In the genomic region with DNA sequence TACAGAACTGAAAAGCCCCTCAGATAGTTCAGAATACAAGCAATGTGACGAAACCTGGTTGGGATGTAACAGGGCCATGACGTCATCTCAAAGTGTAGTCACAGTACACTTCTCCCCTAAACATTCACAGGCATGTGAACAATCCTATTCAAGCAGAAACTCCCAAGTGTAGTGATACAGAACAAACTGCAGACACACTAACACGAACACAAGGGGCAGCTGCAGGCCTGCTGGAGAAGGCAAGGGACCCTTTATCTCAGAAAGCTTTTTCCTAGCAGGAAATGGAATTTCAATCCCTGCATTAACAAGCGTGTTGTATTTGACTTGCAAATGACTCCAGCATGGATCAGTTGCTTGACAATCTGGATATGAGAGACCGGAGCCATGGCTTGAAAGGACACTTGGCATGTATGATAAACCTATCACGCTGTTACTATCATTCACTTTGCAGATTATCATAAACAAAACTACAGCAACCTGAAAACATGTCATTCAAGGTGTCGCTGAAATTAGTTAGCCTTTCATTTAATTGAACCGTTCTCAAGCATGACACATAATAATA, we compare ENCODE assay signal across 19 mouse cellular contexts. TPM values are rescaled to one million over a fixed set of nuclear protein-coding genes. Genes with fewer than 3 reads are reported as not detected.
A peak's percentile ranks its signal among the peaks of the same experiment; 100 is the strongest.
DNase-seq lines count a peak whose midpoint lies in the region; ATAC-seq and TF ChIP-seq lines count a peak whose summit lies in the region.
"Had no signal": no experiment of that assay in that cellular context is flagged by ENCODE, and none has a peak within 500 bp of the region (broad histone marks: within the 10 kb centered on the region; RNA-seq: fewer than 3 reads in every experiment).

No protein-coding gene starts in this region.

- peak; percentile 55; the same call in 1 of the 2 replicates for ATAC-seq in heart, embryonic 12.5 days (ENCODE audit: insufficient number of reproducible peaks, low FRiP score)
- peak; percentile 52; the same call in 1 of the 2 replicates for ATAC-seq in kidney, embryonic 16.5 days (ENCODE audit: low FRiP score, low TSS enrichment)
- no peak for ATAC-seq in kidney, embryonic 14.5 days (ENCODE audit: low FRiP score, low TSS enrichment)
- ATAC-seq in forebrain, embryonic 14.5 days: peak; percentile 46
- ATAC-seq in midbrain, embryonic 14.5 days (ENCODE audit: low FRiP score, low TSS enrichment): peak; percentile 55; the same call in 1 of the 2 replicates

- no peak overlapping the region for H3K9ac ChIP-seq in heart, embryonic 12.5 days
- no peak overlapping the region for H3K9ac ChIP-seq in kidney, embryonic 16.5 days (replicated peaks; ENCODE audit: low read length)
- H3K9ac ChIP-seq in kidney, embryonic 14.5 days (ENCODE audit: low read depth, low read length): no peak overlapping the region
- no peak overlapping the region for H3K9ac ChIP-seq in forebrain, embryonic 14.5 days (ENCODE audit: low read length)
- H3K9ac ChIP-seq in midbrain, embryonic 14.5 days (replicated peaks; ENCODE audit: low read length): no peak overlapping the region
- H3K9ac ChIP-seq: limb, embryonic 12.5 days; liver, embryonic 14.5 days had no signal

- H3K27ac ChIP-seq in heart, embryonic 12.5 days (ENCODE audit: poor library complexity, severe bottlenecking): no peak overlapping the region; the same call in 1 of the 2 replicates
- H3K27ac ChIP-seq in kidney, embryonic 16.5 days (ENCODE audit: low read length): peak overlapping the region; percentile 16
- no peak overlapping the region for H3K27ac ChIP-seq in kidney, embryonic 14.5 days (ENCODE audit: low read depth, low read length)
- no peak overlapping the region for H3K27ac ChIP-seq in forebrain, embryonic 14.5 days (ENCODE audit: low read depth, low read length)
- peak overlapping the region; percentile 43; the same call in 1 of the 2 replicates for H3K27ac ChIP-seq in midbrain, embryonic 14.5 days (replicated peaks; ENCODE audit: low read depth, low read length)
- H3K27ac ChIP-seq in cerebellum, adult 2 months (ENCODE audit: insufficient read depth, low read length): no peak overlapping the region
- H3K27ac ChIP-seq: layer of hippocampus, adult 2 months; limb, embryonic 12.5 days; liver, embryonic 14.5 days had no signal

- 53% methylated on average over 8 of the region's 8 CpGs for WGBS in heart, embryonic 12.5 days
- WGBS in kidney, embryonic 16.5 days: 69% methylated on average over 8 of the region's 8 CpGs
- WGBS in kidney, embryonic 14.5 days: 72% methylated on average over 8 of the region's 8 CpGs
- 42% methylated on average over 8 of the region's 8 CpGs for WGBS in forebrain, embryonic 14.5 days
- WGBS in midbrain, embryonic 14.5 days: 25% methylated on average over 8 of the region's 8 CpGs
- WGBS in cerebellum, adult 2 months: 47% methylated on average over 8 of the region's 8 CpGs

- H3K27me3 ChIP-seq in heart, embryonic 12.5 days (replicated peaks): no peaks in the 10 kb centered on the region
- no peaks in the 10 kb centered on the region for H3K27me3 ChIP-seq in kidney, embryonic 16.5 days (ENCODE audit: insufficient read depth, low read length)
- no peaks in the 10 kb centered on the region for H3K27me3 ChIP-seq in kidney, embryonic 14.5 days (ENCODE audit: control insufficient read depth, insufficient read depth, low read length)
- H3K27me3 ChIP-seq in forebrain, embryonic 14.5 days (replicated peaks; ENCODE audit: control insufficient read depth, insufficient read depth, low read length): no peaks in the 10 kb centered on the region
- H3K27me3 ChIP-seq in midbrain, embryonic 14.5 days (ENCODE audit: control insufficient read depth, insufficient read depth, low read length): no peaks in the 10 kb centered on the region
- H3K27me3 ChIP-seq in cerebellum, adult 2 months (ENCODE audit: control insufficient read depth, insufficient read depth, low read length): no peaks in the 10 kb centered on the region
- H3K27me3 ChIP-seq: CH12.LX; limb, embryonic 12.5 days had no signal

- intact Hi-C loops in heart, postnatal 14 days (cut with DNase I): no loop called here

- TF ChIP-seq POLR2A in cerebellum, adult 2 months (IDR thresholded peaks at IDR 0.05; ENCODE audit: borderline replicate concordance, insufficient read depth, low read length): no peak

- peaks cover 4% of the 10 kb centered on the region; the same call in 1 of the 2 replicates for H3K4me1 ChIP-seq in heart, embryonic 12.5 days (replicated peaks)
- peaks cover 33% of the 10 kb centered on the region for H3K4me1 ChIP-seq in kidney, embryonic 16.5 days (ENCODE audit: insufficient read depth, low read length)
- H3K4me1 ChIP-seq in kidney, embryonic 14.5 days (ENCODE audit: control insufficient read depth, insufficient read depth, low read length): peaks cover 8% of the 10 kb centered on the region; the same call in 1 of the 2 replicates
- H3K4me1 ChIP-seq in forebrain, embryonic 14.5 days (ENCODE audit: control insufficient read depth, insufficient read depth, low read length): peaks cover 31% of the 10 kb centered on the region
- peaks cover 26% of the 10 kb centered on the region for H3K4me1 ChIP-seq in midbrain, embryonic 14.5 days (ENCODE audit: control insufficient read depth, insufficient read depth, low read length)
- H3K4me1 ChIP-seq in cerebellum, adult 2 months (ENCODE audit: control insufficient read depth, insufficient read depth, low read length): no peaks in the 10 kb centered on the region
- H3K4me1 ChIP-seq: limb, embryonic 12.5 days had no signal

- TF ChIP-seq CTCF in cerebellum, adult 2 months (IDR thresholded peaks at IDR 0.05; ENCODE audit: borderline replicate concordance, insufficient read depth, low read depth, low read length): no peak

- H3K9me3 ChIP-seq in heart, embryonic 12.5 days (replicated peaks): no peaks in the 10 kb centered on the region
- no peaks in the 10 kb centered on the region for H3K9me3 ChIP-seq in kidney, embryonic 16.5 days (ENCODE audit: low read length)
- no peaks in the 10 kb centered on the region for H3K9me3 ChIP-seq in kidney, embryonic 14.5 days (ENCODE audit: control insufficient read depth, low read length)
- H3K9me3 ChIP-seq in forebrain, embryonic 14.5 days (replicated peaks; ENCODE audit: control insufficient read depth, low read length): no peaks in the 10 kb centered on the region
- no peaks in the 10 kb centered on the region for H3K9me3 ChIP-seq in midbrain, embryonic 14.5 days (ENCODE audit: control insufficient read depth, low read length)
- H3K9me3 ChIP-seq: limb, embryonic 12.5 days had no signal

- no peak overlapping the region for H3K4me3 ChIP-seq in heart, embryonic 12.5 days
- H3K4me3 ChIP-seq in kidney, embryonic 16.5 days (ENCODE audit: low read length): no peak overlapping the region
- H3K4me3 ChIP-seq in kidney, embryonic 14.5 days (ENCODE audit: low read length): no peak overlapping the region
- no peak overlapping the region for H3K4me3 ChIP-seq in forebrain, embryonic 14.5 days (ENCODE audit: low read depth, low read length)
- H3K4me3 ChIP-seq in midbrain, embryonic 14.5 days (replicated peaks; ENCODE audit: low read depth, low read length): no peak overlapping the region
- H3K4me3 ChIP-seq in cerebellum, adult 2 months (replicated peaks; ENCODE audit: insufficient read depth, low read depth, low read length): no peak overlapping the region
- H3K4me3 ChIP-seq: erythroblast, embryonic 14.5 days; layer of hippocampus, adult 2 months; limb, embryonic 12.5 days had no signal

- no peak for DNase-seq in heart, postnatal 14 days
- DNase-seq in forebrain, embryonic 14.5 days (ENCODE audit: low spot score): peak; percentile 74
- DNase-seq in midbrain, embryonic 14.5 days: peak; percentile 70
- DNase-seq in T-cell, adult 2 months (ENCODE audit: low spot score): no peak
- DNase-seq in cerebellum, adult 2 months: no peak
- DNase-seq: adrenal gland, adult 8-10 months; cerebellum, adult 11-12 months; gastrocnemius, postnatal 25 days; heart, postnatal 36 days; kidney, adult 18-20 months; thymus, adult 18-20 months had no signal

- H3K36me3 ChIP-seq in heart, embryonic 12.5 days: peaks cover 29% of the 10 kb centered on the region
- peaks cover 22% of the 10 kb centered on the region; the same call in 1 of the 2 replicates for H3K36me3 ChIP-seq in kidney, embryonic 16.5 days (ENCODE audit: insufficient read depth, low read length)
- peaks cover 21% of the 10 kb centered on the region; the same call in 1 of the 2 replicates for H3K36me3 ChIP-seq in kidney, embryonic 14.5 days (ENCODE audit: control insufficient read depth, insufficient read depth, low read length)
- 0 out of 2 replicates have a peak, but pooled peaks cover 8% of the 10 kb centered on the region for H3K36me3 ChIP-seq in forebrain, embryonic 14.5 days (ENCODE audit: control insufficient read depth, insufficient read depth, low read length)
- peaks cover 3% of the 10 kb centered on the region; the same call in 1 of the 2 replicates for H3K36me3 ChIP-seq in midbrain, embryonic 14.5 days (ENCODE audit: control insufficient read depth, insufficient read depth, low read length)

- no peak overlapping the region for H3K4me2 ChIP-seq in heart, embryonic 12.5 days
- H3K4me2 ChIP-seq in kidney, embryonic 16.5 days (replicated peaks; ENCODE audit: low read depth, low read length): no peak overlapping the region
- H3K4me2 ChIP-seq in kidney, embryonic 14.5 days (replicated peaks; ENCODE audit: low read depth, low read length): no peak overlapping the region
- no peak overlapping the region for H3K4me2 ChIP-seq in forebrain, embryonic 14.5 days (ENCODE audit: low read length)
- no peak overlapping the region for H3K4me2 ChIP-seq in midbrain, embryonic 14.5 days (ENCODE audit: low read length)
- H3K4me2 ChIP-seq: limb, embryonic 12.5 days had no signal

RNA-seq across cellular contexts. Expression of a gene that starts 38.9 kb away (rescaled TPM):
- polyA plus RNA-seq in heart, embryonic 12.5 days (2016; fragmentation: Nextera tagmentation; extraction: Ambion mirVana): 73.9 and 75.9 TPM in 2 replicates
- 100 to 1,000 TPM; 150 to 152 TPM for total RNA-seq in heart, postnatal 14 days (2021)
- 54.8 and 57.7 TPM in 2 replicates for polyA plus RNA-seq in kidney, embryonic 16.5 days (2015; fragmentation: Nextera tagmentation; extraction: Ambion mirVana)
- 26.9 and 64.7 TPM in 2 replicates for polyA plus RNA-seq in kidney, embryonic 14.5 days (2014; fragmentation: Nextera tagmentation; extraction: Ambion mirVana)
- polyA plus RNA-seq in forebrain, embryonic 14.5 days (2014; fragmentation: Nextera tagmentation; extraction: Ambion mirVana): 29.9 and 38.7 TPM in 2 replicates
- polyA plus RNA-seq in midbrain, embryonic 14.5 days (2014; fragmentation: Nextera tagmentation; extraction: Ambion mirVana): 36.4 and 51.4 TPM in 2 replicates
- polyA plus RNA-seq in cerebellum, adult 2 months (2012; rRNA removed): 39.6 and 40.3 TPM in 2 replicates

Comparison
In these comparisons a context has a peak if more than half of its experiments do, and no peak if none do; other contexts are left out.
1. H3K27ac ChIP-seq: peak in kidney, embryonic 16.5 days (single experiment) and midbrain, embryonic 14.5 days (single experiment); none in heart, embryonic 12.5 days (single experiment), kidney, embryonic 14.5 days (single experiment), forebrain, embryonic 14.5 days (single experiment) and cerebellum, adult 2 months (single experiment).
2. DNase-seq: peak in forebrain, embryonic 14.5 days (single experiment) and midbrain, embryonic 14.5 days (single experiment); none in heart, postnatal 14 days (0 of 2), T-cell, adult 2 months (single experiment) and cerebellum, adult 2 months (0 of 2).